Mouse (Mus musculus): ENCODE results near the gene Ryr2. TPM values are rescaled to one million over a fixed set of nuclear protein-coding genes. Genes with fewer than 3 reads are reported as not detected.

Gene Ryr2
- polyA plus RNA-seq, 1 experiment = 0.13 TPM

DNA sequence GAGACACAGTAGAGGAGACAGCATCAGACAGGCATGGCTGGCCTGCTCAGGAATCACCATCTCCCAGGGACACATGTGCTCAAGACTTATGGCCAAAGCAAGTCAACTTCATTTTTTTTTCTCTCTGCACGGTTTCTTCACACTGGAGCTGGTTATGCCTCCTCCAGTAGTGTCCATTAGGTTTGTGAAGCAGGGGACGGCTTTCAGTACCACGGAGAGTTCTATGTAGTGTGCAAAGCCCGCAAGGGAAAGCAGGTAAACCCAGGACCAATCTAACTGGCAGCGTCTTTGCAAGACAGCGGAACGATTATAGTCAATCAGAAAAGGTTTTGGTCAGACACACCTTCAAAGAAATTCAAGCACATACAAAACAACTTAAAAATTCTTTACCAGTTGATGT is 560.9 kb downstream of the Ryr2 start:
- Histone ChIP-seq H3K4me1 (ENCODE audit: control insufficient read depth, insufficient read depth, low read length) (no peaks in the 10 kb centered on the region), H3K4me3 (ENCODE audit: insufficient read depth, low read depth, low read length) (no peak overlapping the region), H3K27me3 (replicated peaks; ENCODE audit: control insufficient read depth, insufficient read depth, low read length) (no peaks in the 10 kb centered on the region), H3K27ac (ENCODE audit: insufficient read depth, low read depth, low read length) (no peak overlapping the region), H3K36me3 (ENCODE audit: control insufficient read depth, insufficient read depth, low read length) (no peaks in the 10 kb centered on the region)
- no peak for DNase-seq
- TF ChIP-seq CTCF (conservative IDR thresholded peaks at IDR 0.05; ENCODE audit: insufficient read depth, insufficient read length, low read depth, low read length) = no peak
- no peak for TF ChIP-seq POLR2A (IDR thresholded peaks at IDR 0.05; ENCODE audit: low read depth, low read length)
- WGBS = 21% methylated on average over 7 of the region's 7 CpGs

DNA sequence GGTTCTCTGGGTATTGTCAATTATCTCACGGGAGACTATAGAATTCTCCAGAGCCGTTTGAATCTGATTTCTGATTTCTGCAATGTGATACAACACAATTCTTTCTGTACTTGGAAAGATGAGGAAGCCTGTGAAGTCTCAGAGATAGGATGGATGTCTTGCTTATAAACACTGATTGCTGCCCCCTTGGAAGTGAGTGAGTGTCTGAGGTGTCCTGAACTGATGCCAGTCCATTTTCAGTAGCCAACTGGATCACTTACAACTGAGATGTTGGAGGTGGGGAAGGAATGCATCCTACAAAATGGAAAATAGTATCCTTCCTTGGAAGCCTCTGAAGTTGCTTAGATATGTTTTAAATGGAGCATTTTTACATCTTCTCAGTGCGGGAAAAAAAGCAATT is 564.2 kb downstream of the Ryr2 start:
- Histone ChIP-seq H3K27ac (ENCODE audit: insufficient read depth, low read depth, low read length) (no peak overlapping the region), H3K36me3 (ENCODE audit: control insufficient read depth, insufficient read depth, low read length) (no peaks in the 10 kb centered on the region), H3K27me3 (replicated peaks; ENCODE audit: control insufficient read depth, insufficient read depth, low read length) (no peaks in the 10 kb centered on the region), H3K4me1 (ENCODE audit: control insufficient read depth, insufficient read depth, low read length) (no peaks in the 10 kb centered on the region), H3K4me3 (ENCODE audit: insufficient read depth, low read depth, low read length) (no peak overlapping the region)
- TF ChIP-seq CTCF (conservative IDR thresholded peaks at IDR 0.05; ENCODE audit: insufficient read depth, insufficient read length, low read depth, low read length) = no peak
- TF ChIP-seq POLR2A (IDR thresholded peaks at IDR 0.05; ENCODE audit: low read depth, low read length) = no peak
- DNase-seq = no peak
- 88% methylated on average over 3 of the region's 3 CpGs for WGBS

- no peak for TF ChIP-seq CTCF (conservative IDR thresholded peaks at IDR 0.05; ENCODE audit: insufficient read depth, insufficient read length, low read depth, low read length)
- TF ChIP-seq POLR2A (IDR thresholded peaks at IDR 0.05; ENCODE audit: low read depth, low read length) = no peak
- H3K4me3 ChIP-seq (ENCODE audit: insufficient read depth, low read depth, low read length) = no peak overlapping the region
- no peaks in the 10 kb centered on the region for H3K27me3 ChIP-seq (replicated peaks; ENCODE audit: control insufficient read depth, insufficient read depth, low read length)
- 21% methylated on average over 1 of the region's 1 CpGs for whole genome bisulfite sequencing
- no peaks in the 10 kb centered on the region for H3K4me1 ChIP-seq (ENCODE audit: control insufficient read depth, insufficient read depth, low read length)
- H3K36me3 ChIP-seq (ENCODE audit: control insufficient read depth, insufficient read depth, low read length) = no peaks in the 10 kb centered on the region
- no peak for DNase-seq
- H3K27ac ChIP-seq (ENCODE audit: insufficient read depth, low read depth, low read length) = no peak overlapping the region
These were observed 569.9 kb downstream of the Ryr2 start for GRCm38 (mm10) chr13:11536851-11537250.

DNA sequence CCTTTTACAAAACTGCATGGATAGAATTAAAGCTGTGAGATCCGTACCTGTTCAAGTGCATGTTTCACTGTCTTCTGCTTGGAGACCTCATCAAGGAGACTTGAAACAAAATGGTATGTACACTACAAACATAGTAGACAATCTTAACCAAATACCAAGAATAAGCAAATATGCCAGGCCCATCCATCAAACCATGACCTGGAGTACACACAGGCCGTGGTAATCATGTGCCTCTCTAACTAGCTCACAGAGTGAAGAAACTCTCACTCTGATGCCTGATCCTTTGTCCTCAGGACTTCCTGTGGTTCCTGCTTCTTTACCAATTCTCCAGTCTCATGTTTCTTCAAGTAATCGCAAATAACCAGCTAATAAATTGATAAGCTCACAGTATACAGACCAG is 570.9 kb downstream of the Ryr2 start:
- Histone ChIP-seq H3K4me1 (ENCODE audit: control insufficient read depth, insufficient read depth, low read length) (no peaks in the 10 kb centered on the region), H3K4me3 (ENCODE audit: insufficient read depth, low read depth, low read length) (no peak overlapping the region), H3K27ac (ENCODE audit: insufficient read depth, low read depth, low read length) (no peak overlapping the region), H3K27me3 (replicated peaks; ENCODE audit: control insufficient read depth, insufficient read depth, low read length) (no peaks in the 10 kb centered on the region), H3K36me3 (ENCODE audit: control insufficient read depth, insufficient read depth, low read length) (no peaks in the 10 kb centered on the region)
- TF ChIP-seq CTCF (conservative IDR thresholded peaks at IDR 0.05; ENCODE audit: insufficient read depth, insufficient read length, low read depth, low read length) = no peak
- no peak for TF ChIP-seq POLR2A (IDR thresholded peaks at IDR 0.05; ENCODE audit: low read depth, low read length)
- 70% methylated on average over 3 of the region's 3 CpGs for WGBS
- DNase-seq = no peak

- no peak for DNase-seq
- H3K4me3 ChIP-seq (ENCODE audit: insufficient read depth, low read depth, low read length) = no peak overlapping the region
- H3K27me3 ChIP-seq (replicated peaks; ENCODE audit: control insufficient read depth, insufficient read depth, low read length) = no peaks in the 10 kb centered on the region
- TF ChIP-seq CTCF (conservative IDR thresholded peaks at IDR 0.05; ENCODE audit: insufficient read depth, insufficient read length, low read depth, low read length) = no peak
- no peak for TF ChIP-seq POLR2A (IDR thresholded peaks at IDR 0.05; ENCODE audit: low read depth, low read length)
- H3K4me1 ChIP-seq (ENCODE audit: control insufficient read depth, insufficient read depth, low read length) = no peaks in the 10 kb centered on the region
- no peaks in the 10 kb centered on the region for H3K36me3 ChIP-seq (ENCODE audit: control insufficient read depth, insufficient read depth, low read length)
- H3K27ac ChIP-seq (ENCODE audit: insufficient read depth, low read depth, low read length) = no peak overlapping the region
- 34% methylated on average over 2 of the region's 2 CpGs for WGBS
These were observed 573.5 kb downstream of the Ryr2 start for GRCm38 (mm10) chr13:11533265-11533664.

- H3K4me3 ChIP-seq (ENCODE audit: insufficient read depth, low read depth, low read length) = no peak overlapping the region
- 89% methylated on average over 7 of the region's 7 CpGs for WGBS
- no peak for TF ChIP-seq POLR2A (IDR thresholded peaks at IDR 0.05; ENCODE audit: low read depth, low read length)
- TF ChIP-seq CTCF (conservative IDR thresholded peaks at IDR 0.05; ENCODE audit: insufficient read depth, insufficient read length, low read depth, low read length) = no peak
- DNase-seq = peak; percentile 4
- no peak overlapping the region for H3K27ac ChIP-seq (ENCODE audit: insufficient read depth, low read depth, low read length)
- no peaks in the 10 kb centered on the region for H3K4me1 ChIP-seq (ENCODE audit: control insufficient read depth, insufficient read depth, low read length)
- H3K27me3 ChIP-seq (replicated peaks; ENCODE audit: control insufficient read depth, insufficient read depth, low read length) = no peaks in the 10 kb centered on the region
- no peaks in the 10 kb centered on the region for H3K36me3 ChIP-seq (ENCODE audit: control insufficient read depth, insufficient read depth, low read length)
These were observed 574.5 kb downstream of the Ryr2 start for GRCm38 (mm10) chr13:11532014-11532890.

DNA sequence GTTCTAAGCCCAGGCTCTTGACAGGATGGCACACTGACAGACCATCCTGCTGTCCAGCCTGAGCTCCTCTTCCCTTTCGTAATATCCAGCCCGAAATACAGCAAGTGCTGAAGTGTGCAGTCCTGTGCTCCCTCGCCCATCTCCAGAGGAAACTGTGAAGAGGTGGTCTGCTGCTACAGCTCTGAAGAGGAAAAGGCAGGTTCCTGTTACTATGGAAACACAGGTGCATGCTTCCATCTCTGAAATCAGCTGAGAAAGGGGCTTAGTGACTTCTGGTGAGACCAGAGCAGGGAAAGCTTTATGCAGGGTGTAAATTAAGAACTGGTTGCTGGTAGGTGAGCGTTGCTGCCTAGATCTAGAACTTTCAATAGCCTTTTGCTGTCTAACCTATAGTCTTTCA is 583.1 kb downstream of the Ryr2 start:
- no peaks in the 10 kb centered on the region for H3K27me3 ChIP-seq (replicated peaks; ENCODE audit: control insufficient read depth, insufficient read depth, low read length)
- H3K27ac ChIP-seq (ENCODE audit: insufficient read depth, low read depth, low read length) = no peak overlapping the region
- TF ChIP-seq CTCF (conservative IDR thresholded peaks at IDR 0.05; ENCODE audit: insufficient read depth, insufficient read length, low read depth, low read length) = no peak
- no peak for TF ChIP-seq POLR2A (IDR thresholded peaks at IDR 0.05; ENCODE audit: low read depth, low read length)
- no peak for DNase-seq
- no peak overlapping the region for H3K4me3 ChIP-seq (ENCODE audit: insufficient read depth, low read depth, low read length)
- no peaks in the 10 kb centered on the region for H3K4me1 ChIP-seq (ENCODE audit: control insufficient read depth, insufficient read depth, low read length)
- no peaks in the 10 kb centered on the region for H3K36me3 ChIP-seq (ENCODE audit: control insufficient read depth, insufficient read depth, low read length)
- WGBS = 85% methylated on average over 4 of the region's 4 CpGs

Data from kidney, adult 2 months (tissue).